Comparison of ENCODE assay signal across 18 mouse cellular contexts in the genomic region with DNA sequence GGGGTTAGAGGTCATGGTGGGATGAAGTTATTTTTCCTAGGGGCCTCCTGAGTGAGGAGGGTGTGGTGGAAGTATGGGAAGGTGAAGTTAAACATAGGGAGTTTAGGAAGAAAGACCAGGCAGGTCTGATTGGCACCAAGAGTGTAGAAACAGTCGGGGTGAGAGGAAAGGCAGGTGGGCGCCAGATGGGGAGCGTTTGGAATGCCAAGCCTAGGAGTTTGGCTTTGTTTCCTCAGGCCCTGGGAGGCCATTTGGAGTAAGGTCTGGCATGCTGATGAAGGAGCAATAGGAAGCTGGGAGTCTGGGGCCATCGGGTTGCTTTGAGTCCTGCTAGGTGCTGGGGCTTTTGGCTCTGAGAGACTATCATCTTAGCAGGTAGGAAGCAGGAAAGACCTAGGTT. TPM values are rescaled to one million over a fixed set of nuclear protein-coding genes. Genes with fewer than 3 reads are reported as not detected.
A peak's percentile ranks its signal among the peaks of the same experiment; 100 is the strongest.
DNase-seq lines count a peak whose midpoint lies in the region; ATAC-seq and TF ChIP-seq lines count a peak whose summit lies in the region.
"Had no signal": no experiment of that assay in that cellular context is flagged by ENCODE, and none has a peak within 500 bp of the region (broad histone marks: within the 10 kb centered on the region; RNA-seq: fewer than 3 reads in every experiment).

No protein-coding gene starts in this region.

- peak; percentile 61 for ATAC-seq in cerebellum, adult (ENCODE audit: insufficient number of reproducible peaks, low FRiP score, low TSS enrichment)
- ATAC-seq in embryonic facial prominence, embryonic 14.5 days (ENCODE audit: low read depth): no peak

- H3K9ac ChIP-seq in embryonic facial prominence, embryonic 14.5 days (ENCODE audit: low read depth, low read length): no peak overlapping the region
- H3K9ac ChIP-seq: heart, embryonic 15.5 days; hindbrain, embryonic 15.5 days; lung, embryonic 14.5 days; neural tube, embryonic 12.5 days had no signal

- 49% methylated on average over 4 of the region's 4 CpGs for WGBS in embryonic facial prominence, embryonic 14.5 days

- H3K9me3 ChIP-seq in embryonic facial prominence, embryonic 14.5 days (ENCODE audit: control insufficient read depth, low read length): peaks cover 7% of the 10 kb centered on the region; the same call in 1 of the 2 replicates
- H3K9me3 ChIP-seq: heart, embryonic 15.5 days; hindbrain, embryonic 15.5 days had no signal

- no peaks in the 10 kb centered on the region for H3K27me3 ChIP-seq in embryonic facial prominence, embryonic 14.5 days (replicated peaks; ENCODE audit: control insufficient read depth, insufficient read depth, low read length)
- H3K27me3 ChIP-seq: heart, embryonic 15.5 days; hindbrain, embryonic 15.5 days; neural tube, embryonic 12.5 days had no signal

- H3K4me3 ChIP-seq in layer of hippocampus, adult 2 months: no peak overlapping the region
- H3K4me3 ChIP-seq in embryonic facial prominence, embryonic 14.5 days (ENCODE audit: low read depth, low read length): no peak overlapping the region
- no peak overlapping the region for H3K4me3 ChIP-seq in gastrocnemius, adult 2 months
- H3K4me3 ChIP-seq: heart, embryonic 15.5 days; hindbrain, embryonic 15.5 days; left cerebral cortex, adult 2 months; neural tube, embryonic 12.5 days had no signal

- H3K27ac ChIP-seq in layer of hippocampus, adult 2 months: 0 out of 2 replicates have a peak overlapping the region, but pooled peaks have one; percentile 3
- no peak overlapping the region for H3K27ac ChIP-seq in embryonic facial prominence, embryonic 14.5 days (replicated peaks; ENCODE audit: low read depth, low read length)
- H3K27ac ChIP-seq in gastrocnemius, adult 2 months: no peak overlapping the region
- H3K27ac ChIP-seq: heart, embryonic 15.5 days; hindbrain, embryonic 15.5 days; left cerebral cortex, adult 2 months; macrophage; neural tube, embryonic 12.5 days had no signal

- no peak for DNase-seq in layer of hippocampus, adult 2 months (ENCODE audit: low spot score in 2 of 2)
- DNase-seq in layer of hippocampus, adult 11-12 months (ENCODE audit: low spot score): no peak
- peak; percentile 71 for DNase-seq in cerebellum, adult 8-10 months
- peak; percentile 15 for DNase-seq in embryonic facial prominence, embryonic 14.5 days (ENCODE audit: low spot score)
- DNase-seq in gastrocnemius, adult 2 months: no peak
- no peak for DNase-seq in embryo, embryonic 10.5 days (ENCODE audit: low spot score)
- DNase-seq: adrenal gland, adult 2 months; kidney, adult 2 months; kidney, postnatal 4 days; lung, embryonic 14.5 days; midbrain, embryonic 14.5 days; thymus, adult 18-20 months had no signal

- H3K4me1 ChIP-seq in embryonic facial prominence, embryonic 14.5 days (ENCODE audit: control insufficient read depth, insufficient read depth, low read length): 0 out of 2 replicates have a peak, but pooled peaks cover 3% of the 10 kb centered on the region
- H3K4me1 ChIP-seq: heart, embryonic 15.5 days had no signal

- intact Hi-C loops in gastrocnemius, adult 2 months (cut with DNase I): loop anchor here (5.0 kb wide), 1 partner anchor 41 kb away; no protein-coding TSS in a partner anchor

- H3K4me2 ChIP-seq in embryonic facial prominence, embryonic 14.5 days (ENCODE audit: low read depth, low read length): no peak overlapping the region
- H3K4me2 ChIP-seq: heart, embryonic 15.5 days; hindbrain, embryonic 15.5 days; lung, embryonic 14.5 days; neural tube, embryonic 12.5 days had no signal

- TF ChIP-seq CTCF in layer of hippocampus, adult 2 months (conservative IDR thresholded peaks at IDR 0.05): no peak
- no peak for TF ChIP-seq CTCF in gastrocnemius, adult 2 months (IDR thresholded peaks at IDR 0.05)

- no peaks in the 10 kb centered on the region for H3K36me3 ChIP-seq in embryonic facial prominence, embryonic 14.5 days (ENCODE audit: control insufficient read depth, insufficient read depth, low read length)
- H3K36me3 ChIP-seq: heart, embryonic 15.5 days; hindbrain, embryonic 15.5 days; neural tube, embryonic 12.5 days had no signal

RNA-seq across cellular contexts. Expression of gene Rps24, which starts 56.0 kb away (rescaled TPM):
- 100 to 1,000 TPM; 789 to 821 TPM for total RNA-seq in layer of hippocampus, adult 2 months (2021)
- 1,276 and 1,392 TPM in 2 replicates for polyA plus RNA-seq in embryonic facial prominence, embryonic 14.5 days (2014; fragmentation: Nextera tagmentation; extraction: Ambion mirVana)
- 100 to 1,000 TPM; 700 to 838 TPM for total RNA-seq in gastrocnemius, adult 2 months (2021)

RNA-seq across cellular contexts. Expression of gene Polr3a, which starts 56.0 kb away (rescaled TPM):
- 10 to 100 TPM; 37.9 to 38.5 TPM for total RNA-seq in layer of hippocampus, adult 2 months (2021)
- 14.6 and 14.9 TPM in 2 replicates for polyA plus RNA-seq in embryonic facial prominence, embryonic 14.5 days (2014; fragmentation: Nextera tagmentation; extraction: Ambion mirVana)
- total RNA-seq in gastrocnemius, adult 2 months (2021): 1 to 10 TPM; 8.7 TPM

Comparison
In these comparisons a context has a peak if more than half of its experiments do, and no peak if none do; other contexts are left out.
1. DNase-seq: peak in cerebellum, adult 8-10 months (single experiment) and embryonic facial prominence, embryonic 14.5 days (single experiment); none in layer of hippocampus, adult 2 months (0 of 2), layer of hippocampus, adult 11-12 months (single experiment), gastrocnemius, adult 2 months (single experiment) and embryo, embryonic 10.5 days (single experiment).
2. RNA of gene Polr3a, which starts 56.0 kb away (total RNA-seq): 37.9 to 38.5 TPM in layer of hippocampus, adult 2 months; 8.7 TPM in gastrocnemius, adult 2 months; every median in the first group is over 4 times any median in the second.